Mouse (Mus musculus) kidney, embryonic 14.5 days (tissue): ENCODE data around the gene Eif3d. TPM values are rescaled to one million over a fixed set of nuclear protein-coding genes. Genes with fewer than 3 reads are reported as not detected.

Experiments
- ATAC-seq: fragments of 200-750 bp; cut with Nextera tagmentation; 2 replicates; pipeline ENCODE4 v1.8.0; 2017; ENCODE audit warnings: moderate number of reproducible peaks, mild to moderate bottlenecking, moderate TSS enrichment, moderate library complexity; ENCODE audit not compliant: low FRiP score, low TSS enrichment
- H3K27ac ChIP-seq: fragments of 300-500 bp; sonication (generic); 2 replicates; pipeline ENCODE4 v1.5.1; 2014; ENCODE audit warnings: low read depth, mild to moderate bottlenecking, low read length, moderate library complexity, mixed read lengths
- H3K27me3 ChIP-seq: fragments of 300-500 bp; sonication (generic); 2 replicates; pipeline ENCODE4 v1.6.1; 2014; ENCODE audit warnings: mild to moderate bottlenecking, low read length; ENCODE audit not compliant: control insufficient read depth, insufficient read depth
- H3K36me3 ChIP-seq: fragments of 300-500 bp; sonication (generic); 2 replicates; pipeline ENCODE4 v1.6.1; 2014; ENCODE audit warnings: low read length, mixed read lengths; ENCODE audit not compliant: control insufficient read depth, insufficient read depth
- H3K4me1 ChIP-seq: fragments of 300-500 bp; sonication (generic); 2 replicates; pipeline ENCODE4 v1.6.1; 2014; ENCODE audit warnings: low read length, mixed read lengths; ENCODE audit not compliant: control insufficient read depth, insufficient read depth
- H3K4me2 ChIP-seq: fragments of 300-500 bp; sonication (generic); replicated peaks from 2 replicates; pipeline ENCODE4 v1.6.1; 2014; ENCODE audit warnings: low read depth, mild to moderate bottlenecking, low read length
- H3K4me3 ChIP-seq: fragments of 300-500 bp; sonication (generic); 2 replicates; pipeline ENCODE4 v1.5.1; 2014; ENCODE audit warnings: mild to moderate bottlenecking, low read length
- H3K9ac ChIP-seq: fragments of 300-500 bp; sonication (generic); 2 replicates; pipeline ENCODE4 v1.6.1; 2014; ENCODE audit warnings: low read depth, mild to moderate bottlenecking, low read length, moderate library complexity
- H3K9me3 ChIP-seq: fragments of 300-500 bp; sonication (generic); 2 replicates; pipeline ENCODE4 v1.6.1; 2016; ENCODE audit warnings: low read length; ENCODE audit not compliant: control insufficient read depth
- WGBS: fragments of 180-500 bp; shearing (Covaris S2); extraction: QIAGEN DNeasy Blood & Tissue Kit; methylation state at CpG from one replicate; pipeline ENCODE4 v1.1.7; 2014; 5-methylcytosine and 5-hydroxymethylcytosine counted together
- polyA plus RNA-seq: library from polyadenylated mRNA; unstranded; fragments of >200 nt; fragmentation: Nextera tagmentation; extraction: Ambion mirVana; gene quantifications from 2 replicates; pipeline ENCODE4 v1.2.1, GENCODE M21; 2014

Eif3d gene
- polyA plus RNA-seq, 1 experiment from 2014 or later, result 247 TPM

DNA sequence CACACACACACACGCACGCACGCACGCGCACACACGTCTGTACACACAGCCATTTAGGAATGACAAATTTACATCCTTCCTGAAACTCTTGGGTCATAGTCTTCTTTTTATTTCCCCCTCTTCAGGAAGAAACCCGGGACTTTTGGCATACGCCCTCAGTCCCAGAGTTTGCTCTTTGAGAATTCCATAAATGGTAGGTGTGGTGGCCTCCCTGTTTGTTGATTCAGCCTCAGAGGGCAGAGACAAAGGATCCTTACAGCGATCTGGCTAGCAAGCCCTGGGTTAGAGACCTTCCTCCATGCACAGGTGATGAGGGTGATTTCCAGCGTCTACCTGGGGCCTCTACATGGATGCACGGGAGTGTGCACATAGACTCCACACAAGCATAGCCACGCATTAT lies 51.2 kb downstream of the Eif3d start:
- Histone ChIP-seq H3K27ac (no peak overlapping the region), H3K27me3 (no peaks in the 10 kb centered on the region), H3K4me1 (0 out of 2 replicates have a peak, but pooled peaks cover 7% of the 10 kb centered on the region), H3K9ac (no peak overlapping the region), H3K4me2 (no peak overlapping the region), H3K4me3 (no peak overlapping the region), H3K9me3 (no peaks in the 10 kb centered on the region), H3K36me3 (peaks cover 67% of the 10 kb centered on the region)
- no peak for ATAC-seq
- 91% methylated on average over 12 of the region's 12 CpGs for WGBS

- 45% methylated on average over 8 of the region's 8 CpGs for WGBS
- H3K36me3 ChIP-seq, result peaks cover 53% of the 10 kb centered on the region
- H3K27me3 ChIP-seq, result no peaks in the 10 kb centered on the region
- H3K4me1 ChIP-seq, result peaks cover 16% of the 10 kb centered on the region
- H3K9ac ChIP-seq, result no peak overlapping the region
- H3K4me3 ChIP-seq, result no peak overlapping the region
- no peak overlapping the region for H3K27ac ChIP-seq
- H3K9me3 ChIP-seq, result no peaks in the 10 kb centered on the region
- H3K4me2 ChIP-seq, result no peak overlapping the region
- no peak; the same call in 1 of the 2 replicates for ATAC-seq
These were observed 53.6 kb downstream of the Eif3d start for GRCm38 (mm10) chr15:77916851-77917544.

- no peak overlapping the region for H3K4me2 ChIP-seq
- ATAC-seq, result no peak
- WGBS, result 88% methylated on average over 4 of the region's 4 CpGs
- no peak overlapping the region for H3K4me3 ChIP-seq
- peaks cover 40% of the 10 kb centered on the region for H3K36me3 ChIP-seq
- H3K9me3 ChIP-seq, result no peaks in the 10 kb centered on the region
- no peak overlapping the region for H3K9ac ChIP-seq
- no peak overlapping the region for H3K27ac ChIP-seq
- H3K27me3 ChIP-seq, result no peaks in the 10 kb centered on the region
- H3K4me1 ChIP-seq, result peaks cover 10% of the 10 kb centered on the region
These were observed 55.3 kb downstream of the Eif3d start for GRCm38 (mm10) chr15:77915287-77915686.

DNA sequence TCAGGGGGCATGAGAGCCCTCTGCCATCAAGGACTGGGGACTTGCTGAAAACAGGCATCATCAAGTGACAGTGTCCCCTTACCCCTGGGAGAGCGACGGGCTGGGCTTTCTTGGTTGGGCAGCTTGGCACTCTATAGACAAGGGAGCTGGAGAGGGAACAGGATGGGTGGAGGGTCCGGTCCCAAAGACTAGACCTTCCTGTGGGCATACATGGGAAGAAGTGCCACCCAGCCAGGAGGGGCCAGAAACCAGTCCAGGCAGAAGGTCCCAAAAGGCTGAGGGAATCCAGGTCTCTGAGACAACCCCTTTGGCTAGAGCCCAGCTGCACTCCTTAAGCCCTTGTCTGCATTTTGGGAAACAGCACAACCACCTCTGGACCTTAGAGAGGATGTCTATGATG lies 56.1 kb downstream of the Eif3d start:
- H3K36me3 ChIP-seq, result peaks cover 38% of the 10 kb centered on the region
- H3K4me2 ChIP-seq, result no peak overlapping the region
- H3K27me3 ChIP-seq, result no peaks in the 10 kb centered on the region
- peaks cover 10% of the 10 kb centered on the region for H3K4me1 ChIP-seq
- no peak for ATAC-seq
- H3K9ac ChIP-seq, result no peak overlapping the region
- 96% methylated on average over 3 of the region's 3 CpGs for WGBS
- no peak overlapping the region for H3K27ac ChIP-seq
- H3K9me3 ChIP-seq, result no peaks in the 10 kb centered on the region
- H3K4me3 ChIP-seq, result no peak overlapping the region

DNA sequence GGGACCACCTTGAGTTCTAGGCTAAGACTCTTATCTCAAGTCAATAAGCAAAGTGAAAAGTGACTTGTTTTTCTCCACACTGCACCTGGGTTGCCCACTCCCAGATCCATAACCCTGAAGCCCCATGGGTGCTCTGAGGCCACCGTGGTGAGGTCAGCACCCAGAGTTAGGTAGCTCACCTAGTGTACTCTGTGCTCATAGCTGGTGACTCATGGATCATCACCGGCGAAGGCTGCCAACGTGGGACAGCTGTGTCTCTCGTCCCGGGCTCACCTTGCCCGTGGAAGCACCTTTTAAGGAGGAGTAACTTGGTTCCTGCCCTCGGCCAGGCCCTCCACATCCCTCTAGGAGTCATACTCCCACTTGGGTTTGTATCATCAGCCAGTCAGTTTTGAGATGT lies 57.6 kb downstream of the Eif3d start:
- Histone ChIP-seq H3K4me3 (no peak overlapping the region), H3K9ac (no peak overlapping the region), H3K27ac (0 out of 2 replicates have a peak overlapping the region, but pooled peaks have one; percentile 8), H3K9me3 (no peaks in the 10 kb centered on the region), H3K4me1 (peaks cover 15% of the 10 kb centered on the region), H3K4me2 (no peak overlapping the region), H3K27me3 (no peaks in the 10 kb centered on the region), H3K36me3 (peaks cover 37% of the 10 kb centered on the region)
- 84% methylated on average over 8 of the region's 8 CpGs for WGBS
- ATAC-seq, result no peak

GRCm38 (mm10) chr15:77912585-77912984 lies 58.0 kb downstream of the Eif3d start:
- no peak for ATAC-seq
- Histone ChIP-seq H3K36me3 (peaks cover 34% of the 10 kb centered on the region), H3K9ac (no peak overlapping the region), H3K4me3 (no peak overlapping the region), H3K27ac (peak overlapping the region; percentile 8; the same call in 1 of the 2 replicates), H3K9me3 (no peaks in the 10 kb centered on the region), H3K4me1 (peaks cover 15% of the 10 kb centered on the region), H3K4me2 (no peak overlapping the region), H3K27me3 (no peaks in the 10 kb centered on the region)
- 38% methylated on average over 7 of the region's 7 CpGs for WGBS

DNA sequence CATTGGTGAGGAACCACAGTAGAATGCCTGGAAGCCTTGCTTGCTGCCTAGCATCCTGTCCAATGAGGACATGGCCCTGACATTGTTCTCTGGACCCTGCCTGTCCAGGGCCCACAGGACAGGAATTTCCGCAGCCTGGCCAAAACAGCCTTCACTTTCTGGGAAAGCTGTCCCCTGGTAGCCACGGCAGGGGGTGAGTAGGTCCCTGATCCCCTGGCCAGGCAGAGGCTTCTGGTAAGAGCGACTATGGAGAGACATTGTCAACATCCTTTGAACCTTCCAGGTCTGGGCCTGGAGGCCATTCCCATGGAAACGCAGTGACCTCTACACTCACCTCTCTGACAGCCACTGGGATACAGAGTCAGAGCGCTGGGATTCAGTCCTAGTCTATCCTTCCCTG lies 58.6 kb downstream of the Eif3d start:
- ATAC-seq, result no peak
- H3K4me1 ChIP-seq, result peaks cover 15% of the 10 kb centered on the region
- H3K9ac ChIP-seq, result no peak overlapping the region
- H3K9me3 ChIP-seq, result no peaks in the 10 kb centered on the region
- H3K36me3 ChIP-seq, result peaks cover 33% of the 10 kb centered on the region
- WGBS, result 41% methylated on average over 5 of the region's 5 CpGs
- 0 out of 2 replicates have a peak overlapping the region, but pooled peaks have one; percentile 8 for H3K27ac ChIP-seq
- no peaks in the 10 kb centered on the region for H3K27me3 ChIP-seq
- no peak overlapping the region for H3K4me3 ChIP-seq
- no peak overlapping the region for H3K4me2 ChIP-seq

DNA sequence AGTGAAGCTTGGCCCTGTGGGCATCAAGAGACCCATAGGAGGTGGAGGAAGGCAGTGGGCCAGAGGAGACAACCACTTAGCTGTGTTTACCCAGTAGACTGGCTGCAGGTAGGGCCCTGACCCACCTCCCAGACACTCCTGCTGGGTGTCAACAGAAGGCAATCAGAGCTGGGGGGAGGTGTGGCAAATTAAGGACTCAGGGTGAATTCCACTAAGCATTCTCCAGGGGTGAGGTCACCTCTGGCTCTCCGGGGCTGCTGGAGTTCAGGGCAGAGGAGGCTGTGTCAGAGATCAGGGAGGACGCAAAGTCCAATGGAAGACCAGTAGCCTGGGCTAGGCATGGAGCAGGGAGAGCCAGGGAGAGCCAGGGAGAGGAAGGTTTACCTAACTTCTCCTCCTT lies 59.5 kb downstream of the Eif3d start:
- H3K4me1 ChIP-seq, result peaks cover 24% of the 10 kb centered on the region
- H3K27me3 ChIP-seq, result no peaks in the 10 kb centered on the region
- no peaks in the 10 kb centered on the region for H3K9me3 ChIP-seq
- ATAC-seq, result no peak
- H3K36me3 ChIP-seq, result peaks cover 26% of the 10 kb centered on the region
- no peak overlapping the region for H3K4me2 ChIP-seq
- H3K9ac ChIP-seq, result no peak overlapping the region
- H3K27ac ChIP-seq, result no peak overlapping the region
- H3K4me3 ChIP-seq, result no peak overlapping the region
- WGBS, result 21% methylated on average over 2 of the region's 2 CpGs
